Mouse (Mus musculus): ENCODE results near the gene Vmn1r152.
"Not testable (repeated sequence)": the region's sequence is repeated elsewhere in the genome, so short reads cannot be mapped to it uniquely, and the experiment has no call there.

The Vmn1r152 gene

GRCm38 (mm10) chr7:22522667-22523066 is at the start of gene Vmn1r152:
Gene Vmn1r152, plus strand, starts transcription at chr7:22522967.
- not testable (repeated sequence) for DNase-seq

DNA sequence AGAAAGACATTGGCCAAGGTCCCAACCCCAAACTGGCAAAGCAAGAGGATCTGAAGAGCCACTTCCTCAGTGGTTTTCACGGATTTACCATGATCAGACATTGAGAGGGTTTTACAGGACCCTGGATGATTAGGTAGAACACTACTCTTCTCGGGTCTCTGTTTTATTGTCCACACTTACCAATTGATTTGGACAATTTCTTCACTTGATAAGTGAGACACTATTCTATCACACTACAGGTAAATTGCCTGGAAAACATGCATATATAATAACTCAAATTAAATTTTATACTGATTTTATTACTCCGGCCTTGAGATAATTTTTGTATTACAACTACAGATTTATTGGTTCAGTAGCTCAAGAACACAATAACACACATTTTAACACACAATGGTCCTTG is 23.2 kb upstream of the Vmn1r152 start, which contains the start of gene Vmn1r151:
Gene Vmn1r151 (minus strand): TSS at position 101 of the 400 bp plus-strand sequence.
- DNase-seq = not testable (repeated sequence)

- not testable (repeated sequence) for DNase-seq
These were observed 12.0 kb downstream of the Vmn1r152 start, which contains the start of gene Gm8677 for GRCm38 (mm10) chr7:22534787-22535186. Gene Gm8677, minus strand, starts transcription at chr7:22534887.

- DNase-seq = not testable (repeated sequence)
These were observed 42.5 kb downstream of the Vmn1r152 start, which contains the start of gene Gm4201 for GRCm38 (mm10) chr7:22565243-22565642. Gene Gm4201, minus strand, starts transcription at chr7:22565343.

Data from cerebellum, postnatal 25 days (tissue).